Mouse (Mus musculus) adrenal gland (tissue): ENCODE data around the gene Zbtb22.
"Not testable (repeated sequence)": the region's sequence is repeated elsewhere in the genome, so short reads cannot be mapped to it uniquely, and the experiment has no call there.

Experiments
- intact Hi-C: fragments of 180-260 bp; cut with DNase I; formaldehyde crosslinking; loops from one replicate; pipeline ENCODE4 v1.15.1; 2025

Gene Zbtb22

GRCm38 (mm10) chr17:33903911-33904651, 11.6 kb upstream of the Zbtb22 start:
- intact Hi-C loops, result not testable (repeated sequence)

- intact Hi-C loops, result not testable (repeated sequence)
Measured at GRCm38 (mm10) chr17:33904835-33905234, 10.9 kb upstream of the Zbtb22 start, which contains the start of gene Platr17. Gene Platr17 (plus strand): TSS chr17:33905135.

GRCm38 (mm10) chr17:33908331-33909076, 7.2 kb upstream of the Zbtb22 start:
- intact Hi-C loops, result no loop called here

GRCm38 (mm10) chr17:33909077-33909868, 6.4 kb upstream of the Zbtb22 start, which contains the start of gene Daxx:
Gene Daxx (plus strand): TSS chr17:33909414.
- intact Hi-C loops, result no loop called here

- intact Hi-C loops, result no loop called here
Measured at GRCm38 (mm10) chr17:33909869-33910250, 5.8 kb upstream of the Zbtb22 start.

GRCm38 (mm10) chr17:33910346-33911051, 5.2 kb upstream of the Zbtb22 start:
- intact Hi-C loops, result no loop called here

- intact Hi-C loops, result no loop called here
Measured at GRCm38 (mm10) chr17:33911052-33911812, 4.5 kb upstream of the Zbtb22 start.

- intact Hi-C loops, result no loop called here
Measured at GRCm38 (mm10) chr17:33911813-33912414, 3.8 kb upstream of the Zbtb22 start.

GRCm38 (mm10) chr17:33913264-33913663, 2.4 kb upstream of the Zbtb22 start:
- intact Hi-C loops, result no loop called here

- intact Hi-C loops, result no loop called here
Measured at GRCm38 (mm10) chr17:33913905-33914304, 1.8 kb upstream of the Zbtb22 start.

- intact Hi-C loops, result no loop called here
Measured at GRCm38 (mm10) chr17:33914969-33915391, 724 bp upstream of the Zbtb22 start.

GRCm38 (mm10) chr17:33916294-33916693, 590 bp downstream of the Zbtb22 start:
- intact Hi-C loops, result no loop called here

- intact Hi-C loops, result no loop called here
Measured at GRCm38 (mm10) chr17:33916847-33917655, 1.3 kb downstream of the Zbtb22 start.

GRCm38 (mm10) chr17:33917656-33918292, 2.1 kb downstream of the Zbtb22 start:
- intact Hi-C loops, result no loop called here

GRCm38 (mm10) chr17:33918293-33919203, 2.8 kb downstream of the Zbtb22 start:
- intact Hi-C loops, result no loop called here

- intact Hi-C loops, result no loop called here
Measured at GRCm38 (mm10) chr17:33919351-33920281, 3.9 kb downstream of the Zbtb22 start.
